9 mouse cellular contexts compared by ENCODE assay signal in genomic region chr17:29528568-29529187, GRCm38 (mm10). TPM values are rescaled to one million over a fixed set of nuclear protein-coding genes. Genes with fewer than 3 reads are reported as not detected.
DNase-seq lines count a peak whose midpoint lies in the region; ATAC-seq lines count a peak whose summit lies in the region.
"Had no signal": no experiment of that assay in that cellular context is flagged by ENCODE, and none has a peak within 500 bp of the region (broad histone marks: within the 10 kb centered on the region; RNA-seq: fewer than 3 reads in every experiment).

No protein-coding gene starts in this region.

- peak; percentile 47 for DNase-seq in adrenal gland, postnatal 10 days
- no peak for DNase-seq in adrenal gland, adult 8-10 months
- DNase-seq in kidney, postnatal 10 days, result peak; percentile 61
- no peak for DNase-seq in kidney, adult 11 months
- DNase-seq in urinary bladder, postnatal 14 days (ENCODE audit: low spot score), result peak; percentile 31
- DNase-seq in urinary bladder, postnatal 25 days (ENCODE audit: low spot score), result no peak
- peak; percentile 40 for DNase-seq in thymus, postnatal 4 days
- DNase-seq: cerebellum, adult 9-11 months had no signal

- ATAC-seq in cerebellum, adult (ENCODE audit: insufficient number of reproducible peaks, low FRiP score, low TSS enrichment), result no peak

RNA-seq across cellular contexts. Expression of gene Gm17657, which starts 20.8 kb away (rescaled TPM):
- total RNA-seq in adrenal gland, postnatal 10 days (2021), result not detected
- not detected for total RNA-seq in adrenal gland, adult 8-10 months (2022)

RNA-seq across cellular contexts. Expression of gene Tbc1d22b, which starts 20.9 kb away (rescaled TPM):
- total RNA-seq in adrenal gland, postnatal 10 days (2021), result 10 to 100 TPM; 19.7 to 20.3 TPM
- total RNA-seq in adrenal gland, adult 8-10 months (2022), result 10 to 100 TPM; 23.9 to 40.4 (median 32.0) TPM

RNA-seq across cellular contexts. Expression of gene Tmem217, which starts 23.5 kb away (rescaled TPM):
- total RNA-seq in adrenal gland, postnatal 10 days (2021), result not detected
- under 1 TPM in 1 of 4 experiments, not detected in 3; 0.26 TPM for total RNA-seq in adrenal gland, adult 8-10 months (2022)

RNA-seq across cellular contexts. Expression of gene Pim1, which starts 38.1 kb away (rescaled TPM):
- total RNA-seq in adrenal gland, postnatal 10 days (2021), result 100 to 1,000 TPM in 1 of 2 experiments, 10 to 100 TPM in 1; 73.4 to 104 TPM
- total RNA-seq in adrenal gland, adult 8-10 months (2022), result 100 to 1,000 TPM in 1 of 4 experiments, 10 to 100 TPM in 3; 55.1 to 168 (median 83.0) TPM

Comparison
In these comparisons a context has a peak if more than half of its experiments do, and no peak if none do; other contexts are left out.
1. DNase-seq: peak in adrenal gland, postnatal 10 days (single experiment), kidney, postnatal 10 days (single experiment), urinary bladder, postnatal 14 days (single experiment) and thymus, postnatal 4 days (single experiment); none in adrenal gland, adult 8-10 months (single experiment), kidney, adult 11 months (single experiment) and urinary bladder, postnatal 25 days (single experiment).